Mouse (Mus musculus) midbrain, embryonic 16.5 days (tissue): Measurements from ENCODE around the gene Atp8a2. TPM values are rescaled to one million over a fixed set of nuclear protein-coding genes. Genes with fewer than 3 reads are reported as not detected.
"Not testable (repeated sequence)": the region's sequence is repeated elsewhere in the genome, so short reads cannot be mapped to it uniquely, and the experiment has no call there.

ENCODE experiments used
- ATAC-seq: fragments of 200-750 bp; cut with Nextera tagmentation; 2 replicates; pipeline ENCODE4 v1.8.0; 2017; ENCODE audit warnings: moderate TSS enrichment
- H3K27ac ChIP-seq: fragments of 300-500 bp; sonication (generic); 2 replicates; pipeline ENCODE4 v1.5.1; 2014; ENCODE audit warnings: mild to moderate bottlenecking, low read length, mixed read lengths
- H3K27me3 ChIP-seq: fragments of 300-500 bp; sonication (generic); 2 replicates; pipeline ENCODE4 v1.6.1; 2014; ENCODE audit warnings: low read depth, low read length, mixed read lengths; ENCODE audit not compliant: control insufficient read depth, insufficient read depth
- H3K36me3 ChIP-seq: fragments of 300-500 bp; sonication (generic); 2 replicates; pipeline ENCODE4 v1.6.1; 2014; ENCODE audit warnings: mild to moderate bottlenecking, low read length, moderate library complexity, mixed read lengths; ENCODE audit not compliant: control insufficient read depth, insufficient read depth
- H3K4me1 ChIP-seq: fragments of 300-500 bp; sonication (generic); 2 replicates; pipeline ENCODE4 v1.6.1; 2014; ENCODE audit warnings: mild to moderate bottlenecking, low read length, mixed read lengths; ENCODE audit not compliant: control insufficient read depth, insufficient read depth
- H3K4me2 ChIP-seq: fragments of 300-500 bp; sonication (generic); 2 replicates; pipeline ENCODE4 v1.6.1; 2014; ENCODE audit warnings: mild to moderate bottlenecking, low read length, mixed read lengths
- H3K4me3 ChIP-seq: fragments of 300-500 bp; sonication (generic); 2 replicates; pipeline ENCODE4 v1.5.1; 2014; ENCODE audit warnings: low read depth, mild to moderate bottlenecking, low read length, moderate library complexity, mixed read lengths
- H3K9ac ChIP-seq: fragments of 300-500 bp; sonication (generic); 2 replicates; pipeline ENCODE4 v1.6.1; 2014; ENCODE audit warnings: low read depth, low read length, mixed read lengths
- H3K9me3 ChIP-seq: fragments of 300-500 bp; sonication (generic); replicated peaks from 2 replicates; pipeline ENCODE4 v1.6.1; 2014; ENCODE audit warnings: mild to moderate bottlenecking, low read length, mixed read lengths; ENCODE audit not compliant: control insufficient read depth, poor library complexity, severe bottlenecking
- whole genome bisulfite sequencing: fragments of 180-500 bp; shearing (Covaris S2); extraction: QIAGEN DNeasy Blood & Tissue Kit; methylation state at CpG from one replicate; pipeline ENCODE4 v1.1.7; 2014; 5-methylcytosine and 5-hydroxymethylcytosine counted together
- polyA plus RNA-seq: library from polyadenylated mRNA; unstranded; fragments of >200 nt; fragmentation: Nextera tagmentation; extraction: Ambion mirVana; gene quantifications from 2 replicates; pipeline ENCODE4 v1.2.1, GENCODE M21; 2015

Atp8a2 gene
- polyA plus RNA-seq, 1 experiment from 2014 or later: 45.6 TPM

- Histone ChIP-seq H3K4me1 (no peaks in the 10 kb centered on the region), H3K4me3 (no peak overlapping the region), H3K36me3 (no peaks in the 10 kb centered on the region), H3K27ac (no peak overlapping the region), H3K9me3 (no peaks in the 10 kb centered on the region), H3K4me2 (no peak overlapping the region), H3K27me3 (no peaks in the 10 kb centered on the region), H3K9ac (no peak overlapping the region)
- 83% methylated on average over 4 of the region's 4 CpGs for WGBS
- no peak for ATAC-seq
These were observed 475.0 kb downstream of the Atp8a2 start for GRCm38 (mm10) chr14:59721957-59722356.

GRCm38 (mm10) chr14:59721356-59721755, 475.6 kb downstream of the Atp8a2 start:
- H3K27ac ChIP-seq: no peak overlapping the region
- H3K36me3 ChIP-seq: no peaks in the 10 kb centered on the region
- H3K9ac ChIP-seq: no peak overlapping the region
- no peak for ATAC-seq
- 87% methylated on average over 3 of the region's 3 CpGs for WGBS
- no peak overlapping the region for H3K4me2 ChIP-seq
- no peaks in the 10 kb centered on the region for H3K27me3 ChIP-seq
- H3K9me3 ChIP-seq: no peaks in the 10 kb centered on the region
- H3K4me1 ChIP-seq: no peaks in the 10 kb centered on the region
- no peak overlapping the region for H3K4me3 ChIP-seq

GRCm38 (mm10) chr14:59720386-59720785, 476.6 kb downstream of the Atp8a2 start:
- H3K9ac ChIP-seq: no peak overlapping the region
- no peaks in the 10 kb centered on the region for H3K27me3 ChIP-seq
- H3K9me3 ChIP-seq: no peaks in the 10 kb centered on the region
- WGBS: 90% methylated on average over 4 of the region's 4 CpGs
- no peak overlapping the region for H3K27ac ChIP-seq
- peaks cover 8% of the 10 kb centered on the region for H3K4me1 ChIP-seq
- no peak for ATAC-seq
- no peak overlapping the region for H3K4me2 ChIP-seq
- no peaks in the 10 kb centered on the region for H3K36me3 ChIP-seq
- no peak overlapping the region for H3K4me3 ChIP-seq

- not testable (repeated sequence) for H3K27ac ChIP-seq, H3K4me3 ChIP-seq, H3K27me3 ChIP-seq, H3K4me1 ChIP-seq, H3K36me3 ChIP-seq, H3K4me2 ChIP-seq, H3K9me3 ChIP-seq, H3K9ac ChIP-seq
- WGBS: 38% methylated on average over 3 of the region's 3 CpGs
- peak; percentile 53; the same call in 1 of the 2 replicates for ATAC-seq
These were observed 480.4 kb downstream of the Atp8a2 start for GRCm38 (mm10) chr14:59716443-59717085.

GRCm38 (mm10) chr14:59715695-59716442, 481.1 kb downstream of the Atp8a2 start:
- Histone ChIP-seq H3K27me3 (no peaks in the 10 kb centered on the region), H3K9me3 (no peaks in the 10 kb centered on the region), H3K9ac (0 out of 2 replicates have a peak overlapping the region, but pooled peaks have one; percentile 14), H3K4me2 (peak overlapping the region; percentile 23; the same call in 1 of the 2 replicates), H3K4me1 (peaks cover 10% of the 10 kb centered on the region), H3K27ac (peak overlapping the region; percentile 72), H3K4me3 (no peak overlapping the region), H3K36me3 (no peaks in the 10 kb centered on the region)
- ATAC-seq: peak; percentile 85
- 23% methylated on average over 13 of the region's 13 CpGs for WGBS

- H3K9me3 ChIP-seq: no peaks in the 10 kb centered on the region
- no peaks in the 10 kb centered on the region for H3K36me3 ChIP-seq
- no peak for ATAC-seq
- H3K9ac ChIP-seq: no peak overlapping the region
- H3K4me1 ChIP-seq: no peaks in the 10 kb centered on the region; the same call in 1 of the 2 replicates
- H3K27me3 ChIP-seq: no peaks in the 10 kb centered on the region
- no peak overlapping the region for H3K4me2 ChIP-seq
- H3K4me3 ChIP-seq: no peak overlapping the region
- 68% methylated on average over 3 of the region's 3 CpGs for WGBS
- H3K27ac ChIP-seq: no peak overlapping the region
These were observed 487.3 kb downstream of the Atp8a2 start for GRCm38 (mm10) chr14:59709505-59710335.

GRCm38 (mm10) chr14:59708009-59708408, 489.0 kb downstream of the Atp8a2 start:
- H3K4me1 ChIP-seq: no peaks in the 10 kb centered on the region; the same call in 1 of the 2 replicates
- H3K9me3 ChIP-seq: no peaks in the 10 kb centered on the region
- no peaks in the 10 kb centered on the region for H3K27me3 ChIP-seq
- no peaks in the 10 kb centered on the region for H3K36me3 ChIP-seq
- no peak for ATAC-seq
- H3K9ac ChIP-seq: no peak overlapping the region
- H3K27ac ChIP-seq: no peak overlapping the region
- H3K4me3 ChIP-seq: no peak overlapping the region
- H3K4me2 ChIP-seq: no peak overlapping the region
- WGBS: 91% methylated on average over 7 of the region's 7 CpGs

- Histone ChIP-seq H3K9ac (no peak overlapping the region), H3K36me3 (no peaks in the 10 kb centered on the region), H3K27me3 (no peaks in the 10 kb centered on the region), H3K4me3 (no peak overlapping the region), H3K27ac (no peak overlapping the region), H3K9me3 (no peaks in the 10 kb centered on the region), H3K4me2 (no peak overlapping the region), H3K4me1 (peaks cover 7% of the 10 kb centered on the region)
- 83% methylated on average over 13 of the region's 13 CpGs for WGBS
- ATAC-seq: no peak
These were observed 491.5 kb downstream of the Atp8a2 start for GRCm38 (mm10) chr14:59705326-59706058.
